Mouse (Mus musculus) kidney, postnatal 0 days (tissue): ENCODE data around the gene Elovl5. TPM values are rescaled to one million over a fixed set of nuclear protein-coding genes. Genes with fewer than 3 reads are reported as not detected.

Experiments used
- ATAC-seq: fragments of 200-750 bp; cut with Nextera tagmentation; replicated peaks from 2 replicates; pipeline ENCODE4 v1.8.0; 2017; ENCODE audit warnings: low read depth, moderate number of reproducible peaks, moderate TSS enrichment, moderate library complexity; ENCODE audit not compliant: low FRiP score
- DNase-seq: peaks from one replicate; pipeline ENCODE4 v3.0.0-alpha.2; 2016; ENCODE audit warnings: low spot score
- H3K27ac ChIP-seq: fragments of 300-500 bp; sonication (generic); 2 replicates; pipeline ENCODE4 v1.5.1; 2014; ENCODE audit warnings: mild to moderate bottlenecking
- H3K27me3 ChIP-seq: fragments of 300-500 bp; sonication (generic); 2 replicates; pipeline ENCODE4 v1.6.1; 2014; ENCODE audit warnings: low read length, mixed read lengths; ENCODE audit not compliant: insufficient read depth
- H3K36me3 ChIP-seq: fragments of 300-500 bp; sonication (generic); 2 replicates; pipeline ENCODE4 v1.6.1; 2014; ENCODE audit warnings: low read length, mixed read lengths; ENCODE audit not compliant: insufficient read depth
- H3K4me1 ChIP-seq: fragments of 300-500 bp; sonication (generic); replicated peaks from 2 replicates; pipeline ENCODE4 v1.6.1; 2014; ENCODE audit warnings: antibody characterized with exemption, low read length, mixed read lengths; ENCODE audit not compliant: insufficient read depth
- H3K4me2 ChIP-seq: fragments of 300-500 bp; sonication (generic); 2 replicates; pipeline ENCODE4 v1.6.1; 2014; ENCODE audit warnings: mild to moderate bottlenecking, low read length, moderate library complexity, mixed read lengths
- H3K4me3 ChIP-seq: fragments of 300-500 bp; sonication (generic); replicated peaks from 2 replicates; pipeline ENCODE4 v1.5.1; 2014; ENCODE audit warnings: low read depth, low read length
- H3K9ac ChIP-seq: fragments of 300-500 bp; sonication (generic); 2 replicates; pipeline ENCODE4 v1.6.1; 2014; ENCODE audit warnings: low read depth, low read length
- H3K9me3 ChIP-seq: fragments of 300-500 bp; sonication (generic); replicated peaks from 2 replicates; pipeline ENCODE4 v1.6.1; 2016; ENCODE audit warnings: low read length, inconsistent platforms, mixed read lengths
- CTCF ChIP-seq: IDR thresholded peaks from 2 replicates; pipeline ENCODE4 v1.5.1; 2016; ENCODE audit warnings: antibody characterized with exemption, low read depth, mild to moderate bottlenecking, moderate library complexity
- whole genome bisulfite sequencing: fragments of 180-500 bp; shearing (Covaris S2); extraction: QIAGEN DNeasy Blood & Tissue Kit; methylation state at CpG from one replicate; pipeline ENCODE4 v1.1.7; 2014; 5-methylcytosine and 5-hydroxymethylcytosine counted together
- polyA plus RNA-seq: library from polyadenylated mRNA; unstranded; fragments of >200 nt; fragmentation: Nextera tagmentation; extraction: Ambion mirVana; gene quantifications from 2 replicates; pipeline ENCODE4 v1.2.1, GENCODE M21; 2015

Gene Elovl5
- polyA plus RNA-seq, 1 experiment from 2014 or later = 60.5 TPM

DNA sequence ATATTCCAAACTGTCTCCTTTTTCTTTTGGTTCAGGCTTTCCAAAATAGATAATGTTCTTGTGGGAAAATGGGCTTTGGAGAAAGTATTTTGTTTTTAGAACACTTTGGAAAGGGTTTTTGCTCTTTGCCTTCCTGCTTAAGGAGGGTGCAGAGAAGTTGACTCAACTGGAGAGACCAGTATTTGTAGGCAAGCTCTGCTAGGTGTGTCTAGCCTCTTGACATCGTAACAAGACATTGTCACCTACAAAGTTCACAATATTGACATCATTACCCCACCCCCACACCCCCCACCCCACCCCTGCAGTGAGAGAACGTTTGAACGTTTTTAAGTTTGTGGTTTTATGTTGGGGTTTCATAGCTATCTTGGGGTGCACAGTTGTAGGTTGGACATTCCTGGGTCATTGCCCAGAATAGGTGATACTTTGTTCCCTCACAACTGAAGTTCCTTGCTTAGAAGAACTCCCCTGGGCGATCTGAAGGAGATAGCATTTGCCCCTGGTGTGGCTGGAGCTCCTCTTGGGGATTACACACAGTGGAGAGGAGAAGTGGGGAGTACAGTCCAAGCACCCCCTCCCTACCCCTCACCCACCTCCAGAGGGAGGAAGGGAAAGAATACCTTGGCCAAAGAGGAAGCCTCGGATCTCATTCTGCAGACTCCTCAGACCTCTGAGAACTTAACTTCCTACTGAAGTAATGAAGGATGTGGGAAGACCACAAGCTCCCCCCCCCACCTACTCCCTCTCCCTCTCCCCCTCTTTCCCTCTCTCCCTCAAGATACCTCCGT, 48.8 kb downstream of the Elovl5 start:
- no peak for TF ChIP-seq CTCF
- Histone ChIP-seq H3K27ac (no peak overlapping the region), H3K4me2 (no peak overlapping the region), H3K27me3 (no peaks in the 10 kb centered on the region), H3K9me3 (no peaks in the 10 kb centered on the region), H3K36me3 (no peaks in the 10 kb centered on the region; the same call in 1 of the 2 replicates), H3K9ac (no peak overlapping the region), H3K4me3 (no peak overlapping the region), H3K4me1 (peaks cover 5% of the 10 kb centered on the region; the same call in 1 of the 2 replicates)
- ATAC-seq (no peak), DNase-seq (no peak)
- 82% methylated on average over 6 of the region's 6 CpGs for WGBS

DNA sequence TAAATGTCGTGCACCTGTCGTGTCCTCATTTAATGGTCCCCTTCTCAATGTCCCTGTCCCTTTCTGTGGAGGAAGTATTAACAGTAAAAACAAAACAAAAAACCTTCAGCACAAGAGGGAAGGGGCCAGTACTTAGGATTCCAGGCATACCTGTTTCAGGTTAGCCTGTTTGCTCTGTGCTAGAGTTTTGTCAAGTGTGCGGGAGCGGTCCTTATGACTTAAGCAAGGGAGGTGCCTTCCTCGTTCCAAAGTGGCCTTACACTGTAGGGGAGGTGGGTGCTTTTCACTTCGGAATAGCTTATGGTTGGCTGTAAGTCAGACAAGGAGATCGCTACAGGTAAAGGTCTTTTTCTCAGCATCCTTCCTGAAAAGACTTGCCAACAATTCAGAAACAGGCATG, 49.7 kb downstream of the Elovl5 start:
- no peak overlapping the region for H3K4me2 ChIP-seq
- H3K27ac ChIP-seq = no peak overlapping the region
- no peak overlapping the region for H3K4me3 ChIP-seq
- WGBS = 91% methylated on average over 7 of the region's 7 CpGs
- H3K36me3 ChIP-seq = no peaks in the 10 kb centered on the region; the same call in 1 of the 2 replicates
- H3K9ac ChIP-seq = no peak overlapping the region
- ATAC-seq (no peak), DNase-seq (no peak)
- no peaks in the 10 kb centered on the region for H3K9me3 ChIP-seq
- H3K27me3 ChIP-seq = no peaks in the 10 kb centered on the region
- peaks cover 5% of the 10 kb centered on the region; the same call in 1 of the 2 replicates for H3K4me1 ChIP-seq
- no peak for TF ChIP-seq CTCF

GRCm38 (mm10) chr9:77967584-77968163, 50.5 kb downstream of the Elovl5 start:
- H3K36me3 ChIP-seq = no peaks in the 10 kb centered on the region; the same call in 1 of the 2 replicates
- no peak overlapping the region for H3K4me2 ChIP-seq
- ATAC-seq = no peak
- H3K4me3 ChIP-seq = no peak overlapping the region
- no peaks in the 10 kb centered on the region for H3K27me3 ChIP-seq
- 87% methylated on average over 12 of the region's 12 CpGs for WGBS
- no peak overlapping the region for H3K27ac ChIP-seq
- DNase-seq = no peak
- H3K9me3 ChIP-seq = no peaks in the 10 kb centered on the region
- H3K4me1 ChIP-seq = peaks cover 5% of the 10 kb centered on the region; the same call in 1 of the 2 replicates
- no peak overlapping the region for H3K9ac ChIP-seq
- no peak for TF ChIP-seq CTCF

DNA sequence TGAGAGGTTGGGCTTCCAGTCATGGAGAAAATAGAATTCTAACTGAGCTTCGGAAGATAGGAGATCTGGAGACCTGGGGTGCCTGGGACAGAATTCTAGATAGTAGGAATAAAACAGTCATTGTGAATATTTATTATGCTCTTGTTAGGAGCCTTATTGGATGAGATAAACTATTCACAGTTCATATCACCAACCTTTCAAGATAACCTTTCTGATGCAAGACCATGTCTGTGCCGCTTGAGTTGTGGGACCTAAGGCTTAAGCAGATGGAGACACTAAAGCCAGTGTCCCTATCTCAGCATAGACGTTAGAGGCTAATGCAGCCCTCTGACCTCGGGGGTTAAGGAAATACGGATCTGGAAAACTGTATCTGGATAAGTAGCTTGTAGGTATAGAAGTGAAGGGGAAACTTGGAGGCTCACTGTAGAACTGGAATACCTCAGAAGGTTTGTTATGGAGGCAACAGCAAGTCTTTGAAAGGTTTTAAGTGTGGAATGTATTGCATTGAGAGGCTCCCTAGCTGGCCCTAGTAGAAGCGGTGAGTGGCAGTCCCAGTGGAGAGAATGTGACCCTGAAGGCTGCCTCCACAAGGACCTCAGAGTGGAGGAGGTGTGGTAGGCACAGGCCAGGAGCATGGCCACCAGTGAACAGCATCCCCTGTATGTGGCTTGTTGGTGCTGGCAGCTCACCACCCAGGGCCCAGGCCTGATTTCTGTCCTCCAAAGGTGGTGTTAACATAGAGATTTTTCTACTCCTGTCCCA, 52.2 kb downstream of the Elovl5 start:
- ATAC-seq (no peak), DNase-seq (no peak)
- no peak overlapping the region for H3K27ac ChIP-seq
- H3K27me3 ChIP-seq = no peaks in the 10 kb centered on the region
- no peak for TF ChIP-seq CTCF
- no peaks in the 10 kb centered on the region for H3K36me3 ChIP-seq
- H3K9ac ChIP-seq = no peak overlapping the region
- no peak overlapping the region for H3K4me2 ChIP-seq
- no peak overlapping the region for H3K4me3 ChIP-seq
- 77% methylated on average over 6 of the region's 6 CpGs for WGBS
- H3K9me3 ChIP-seq = no peaks in the 10 kb centered on the region
- H3K4me1 ChIP-seq = peaks cover 5% of the 10 kb centered on the region; the same call in 1 of the 2 replicates

- Histone ChIP-seq H3K4me3 (no peak overlapping the region), H3K27ac (no peak overlapping the region), H3K9me3 (no peaks in the 10 kb centered on the region), H3K36me3 (peaks cover 12% of the 10 kb centered on the region; the same call in 1 of the 2 replicates), H3K9ac (no peak overlapping the region), H3K4me1 (no peaks in the 10 kb centered on the region), H3K4me2 (no peak overlapping the region), H3K27me3 (no peaks in the 10 kb centered on the region)
- 93% methylated on average over 7 of the region's 7 CpGs for WGBS
- TF ChIP-seq CTCF = no peak
- ATAC-seq (no peak), DNase-seq (no peak)
Measured at GRCm38 (mm10) chr9:77979000-77979399, 61.8 kb downstream of the Elovl5 start.

GRCm38 (mm10) chr9:77982616-77983015, 65.5 kb downstream of the Elovl5 start:
- no peak overlapping the region for H3K4me2 ChIP-seq
- no peak overlapping the region for H3K4me3 ChIP-seq
- H3K27ac ChIP-seq = no peak overlapping the region
- DNase-seq (no peak), ATAC-seq (no peak)
- H3K27me3 ChIP-seq = no peaks in the 10 kb centered on the region
- no peaks in the 10 kb centered on the region for H3K9me3 ChIP-seq
- TF ChIP-seq CTCF = no peak
- H3K4me1 ChIP-seq = no peaks in the 10 kb centered on the region
- peaks cover 14% of the 10 kb centered on the region; the same call in 1 of the 2 replicates for H3K36me3 ChIP-seq
- WGBS = 93% methylated on average over 16 of the region's 16 CpGs
- H3K9ac ChIP-seq = no peak overlapping the region
